Mouse (Mus musculus) retina, postnatal 1 day (tissue): Measurements from ENCODE around the gene Ptrhd1.

Source experiments
- DNase-seq: peaks from one replicate; pipeline ENCODE4 v3.0.0-alpha.2; 2012

The Ptrhd1 gene

DNA sequence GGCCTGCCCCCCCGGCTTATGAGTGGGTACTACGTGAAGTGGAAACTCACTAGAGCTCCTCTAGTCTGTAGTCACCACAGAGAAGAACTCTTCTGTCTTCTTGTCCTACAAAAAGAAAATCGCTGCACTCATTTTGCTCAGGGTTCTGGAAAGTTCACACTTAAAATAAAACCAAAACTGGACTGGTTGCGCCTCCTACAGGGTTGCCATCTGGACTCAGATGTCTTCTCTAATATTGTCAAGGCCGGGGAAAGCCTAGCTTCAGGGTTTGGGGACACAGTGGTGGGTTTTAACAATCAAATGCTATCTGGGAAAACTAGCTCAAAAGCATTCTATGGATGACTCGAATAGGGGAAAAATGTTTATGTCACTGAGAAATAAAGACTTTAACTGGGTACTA is 16.0 kb downstream of the Ptrhd1 start:
- no peak for DNase-seq

DNA sequence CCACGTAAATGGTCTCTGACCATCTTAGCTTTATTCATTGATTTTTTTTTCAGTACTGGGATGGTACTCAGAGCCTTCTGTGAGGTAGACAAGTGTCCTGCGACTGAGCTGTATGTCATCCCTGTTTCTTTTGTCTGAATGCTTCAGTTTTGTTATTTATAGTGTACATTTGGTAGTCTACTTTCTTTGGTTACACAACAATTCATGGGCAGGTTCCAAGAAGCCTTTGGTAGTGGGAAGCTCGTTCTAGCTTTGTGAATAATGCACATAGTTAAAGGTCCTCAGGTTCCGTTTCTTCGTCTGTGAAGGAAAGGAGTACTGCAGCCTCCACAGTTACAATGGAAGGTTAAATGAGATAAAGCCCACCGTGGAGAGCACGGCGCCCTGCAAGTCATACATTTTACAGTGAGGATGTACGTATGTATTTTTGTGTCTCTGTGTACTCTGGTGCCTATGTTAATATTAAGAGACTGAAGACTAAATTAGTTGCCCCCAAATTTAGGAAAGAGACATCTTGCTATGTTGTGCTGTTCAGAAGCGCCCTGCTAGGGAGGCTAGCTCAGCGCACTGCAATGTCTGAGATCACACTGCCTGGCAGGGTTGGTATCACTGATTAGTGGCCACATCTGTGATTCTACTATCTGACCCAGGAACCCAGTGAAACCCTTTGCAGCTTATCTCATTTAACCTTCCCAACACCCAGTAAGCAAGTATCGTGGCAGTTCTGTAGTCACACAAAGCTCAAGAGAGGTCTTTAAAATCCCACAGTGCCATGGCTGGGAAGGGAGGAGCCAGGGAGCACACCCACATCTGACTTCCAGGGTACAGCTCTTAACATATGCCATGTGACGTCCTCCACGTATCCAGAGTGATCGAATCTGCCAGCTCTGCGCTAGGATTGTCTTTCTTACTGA is 19.2 kb downstream of the Ptrhd1 start:
- DNase-seq = no peak

DNA sequence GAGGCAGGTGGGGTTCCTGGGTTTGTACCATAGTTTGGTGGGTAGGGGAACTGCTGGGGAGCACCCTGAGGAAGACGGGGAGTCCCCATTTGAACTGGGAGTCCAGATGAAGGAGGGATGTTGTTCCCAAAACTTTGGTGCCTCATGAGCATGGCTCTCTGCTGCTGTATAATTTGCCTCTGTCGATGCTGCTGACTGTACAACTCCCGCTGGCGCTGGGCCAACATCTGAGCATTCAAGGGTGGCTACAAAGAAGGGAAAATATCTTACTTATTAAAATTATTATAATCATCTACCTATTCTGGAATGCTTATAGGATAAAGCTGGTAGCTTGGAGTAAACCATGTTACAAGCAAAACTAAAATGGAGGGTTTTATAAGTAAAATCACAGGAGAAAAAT is 33.9 kb downstream of the Ptrhd1 start:
- DNase-seq = no peak

DNA sequence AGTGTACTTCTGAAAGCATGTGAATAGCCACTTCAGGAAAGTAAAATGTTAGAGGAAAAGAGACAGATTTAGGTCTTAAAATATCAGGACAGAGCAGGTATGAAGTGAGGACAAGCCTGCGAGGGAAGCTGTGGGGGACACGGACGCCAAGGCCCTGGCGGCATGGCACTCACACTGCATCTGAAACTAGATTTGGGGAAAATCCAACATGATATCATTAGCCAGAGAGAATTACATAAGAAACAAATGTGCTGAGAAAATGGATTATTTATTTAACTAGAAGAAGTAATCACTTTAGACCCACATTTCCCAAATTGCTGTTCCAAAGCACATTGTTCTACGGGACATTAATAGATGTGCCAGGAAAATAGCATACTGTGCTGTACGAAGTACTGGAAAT is 37.3 kb downstream of the Ptrhd1 start:
- DNase-seq = no peak

DNA sequence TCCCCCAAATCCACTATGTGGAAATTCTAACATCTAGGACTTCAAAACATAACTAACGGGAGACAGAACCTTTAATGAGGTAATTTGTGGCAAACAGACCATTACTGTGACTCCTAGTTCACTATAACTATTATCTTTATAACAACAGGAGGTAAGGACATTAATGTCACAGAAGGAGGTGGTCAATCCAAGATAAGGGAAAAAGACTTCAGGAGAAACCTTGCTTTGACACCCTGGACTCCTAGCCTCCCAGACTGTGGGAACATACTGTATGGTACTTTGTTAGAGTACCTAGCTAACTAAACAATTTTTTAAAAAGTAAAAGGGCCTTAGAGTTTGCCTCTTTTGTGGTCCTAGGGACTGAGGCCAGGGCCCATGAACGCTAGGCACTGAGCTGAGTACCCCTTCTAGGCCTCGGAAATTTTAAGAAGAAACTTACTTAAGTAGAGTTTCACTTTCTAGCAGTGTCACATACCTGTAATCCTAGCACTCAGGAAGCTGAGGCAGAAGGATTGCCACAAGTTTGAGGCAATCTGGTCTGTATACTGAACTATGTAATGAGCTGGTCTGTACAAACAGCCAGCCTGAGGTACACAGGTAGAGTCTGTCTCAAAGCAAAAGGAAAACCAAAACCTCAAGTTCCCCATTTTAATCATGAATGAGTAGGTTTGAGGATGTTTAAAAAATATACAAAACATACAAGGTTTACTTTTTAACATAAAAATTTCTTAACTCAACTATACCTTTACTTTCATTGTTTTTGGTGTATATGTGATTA is 45.3 kb downstream of the Ptrhd1 start:
- no peak for DNase-seq

DNA sequence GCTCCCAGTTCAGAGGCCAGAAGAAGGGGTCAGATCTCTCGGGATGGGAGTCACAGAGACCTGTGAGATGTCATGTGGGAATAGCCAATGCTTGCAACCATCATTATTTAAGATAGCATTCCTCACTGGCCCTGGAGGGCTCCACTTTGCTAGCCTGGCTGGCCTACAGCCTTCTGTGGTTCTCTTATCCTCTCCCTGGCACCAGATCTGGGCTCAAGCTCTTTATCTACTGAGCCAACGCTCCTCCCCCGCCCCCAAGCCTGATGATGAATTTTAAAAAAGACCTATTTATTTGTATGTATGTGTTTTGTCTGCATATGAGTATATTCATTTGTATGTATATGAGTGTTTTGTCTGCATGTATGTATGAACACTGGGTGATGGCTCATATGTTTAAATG is 46.1 kb downstream of the Ptrhd1 start:
- no peak for DNase-seq

DNA sequence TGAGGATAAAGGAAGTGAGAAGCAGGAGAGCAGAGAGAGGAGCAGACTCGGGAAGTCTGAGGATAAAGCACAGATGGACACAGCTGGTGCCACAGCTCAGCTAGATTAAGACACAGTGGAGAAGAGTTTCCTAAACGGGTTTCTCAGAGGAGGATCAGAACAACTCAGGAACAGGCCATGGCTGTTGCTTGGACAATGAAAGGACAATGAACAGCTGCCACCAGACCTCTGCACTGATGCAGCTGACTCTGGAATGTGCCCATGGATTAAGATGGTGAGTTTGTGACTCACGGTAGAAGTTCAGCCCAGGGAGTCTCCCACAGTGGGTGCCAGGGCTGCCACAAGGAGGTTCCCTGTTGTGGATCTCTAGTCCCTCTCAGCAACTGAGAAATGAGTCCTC is 51.4 kb downstream of the Ptrhd1 start:
- peak; percentile 31 for DNase-seq
